Mouse (Mus musculus) cortical plate, adult 2 months (tissue): ENCODE measurements around the gene Padi4. TPM values are rescaled to one million over a fixed set of nuclear protein-coding genes. Genes with fewer than 3 reads are reported as not detected.

Experiments
- H3K27ac ChIP-seq: fragments of 200-500 bp; 2 replicates; pipeline ENCODE4 v1.5.1; 2012; ENCODE audit warnings: low read length, control low read depth, inconsistent platforms; ENCODE audit not compliant: insufficient read depth
- H3K4me1 ChIP-seq: fragments of 200-500 bp; 2 replicates; pipeline ENCODE4 v1.6.1; 2011; ENCODE audit warnings: low read length; ENCODE audit not compliant: control insufficient read depth, insufficient read depth
- H3K4me3 ChIP-seq: fragments of 200-500 bp; 2 replicates; pipeline ENCODE4 v1.5.1; 2011; ENCODE audit warnings: mild to moderate bottlenecking, low read length, control low read depth; ENCODE audit not compliant: insufficient read depth
- CTCF ChIP-seq: fragments of 200-500 bp; IDR thresholded peaks from 2 replicates; pipeline ENCODE4 v1.5.1; 2011; ENCODE audit warnings: mild to moderate bottlenecking, control low read depth, low read length; ENCODE audit not compliant: insufficient read depth; ENCODE audit errors: extremely low read depth
- POLR2A ChIP-seq: fragments of 200-500 bp; IDR thresholded peaks from 2 replicates; pipeline ENCODE4 v1.6.1; 2011; ENCODE audit warnings: mild to moderate bottlenecking, low read length, control low read depth; ENCODE audit not compliant: insufficient read depth; ENCODE audit errors: extremely low read depth
- polyA plus RNA-seq: library from polyadenylated mRNA; depleted of rRNA; stranded (reverse); fragments of >200 nt; gene quantifications from 2 replicates; pipeline ENCODE4 v1.2.3, GENCODE M21; 2012; rRNA removed

Gene Padi4
- 0.11 and 0.31 TPM in 2 replicates for polyA plus RNA-seq

GRCm38 (mm10) chr4:140774025-140774800 lies at the start of gene Padi4:
Gene Padi4 (minus strand): TSS chr4:140774236.
- Histone ChIP-seq H3K4me1 (no peaks in the 10 kb centered on the region), H3K27ac (no peak within 1 kb of the TSS), H3K4me3 (no peak within 1 kb of the TSS)
- TF ChIP-seq POLR2A = no peak
- TF ChIP-seq CTCF = no peak

DNA sequence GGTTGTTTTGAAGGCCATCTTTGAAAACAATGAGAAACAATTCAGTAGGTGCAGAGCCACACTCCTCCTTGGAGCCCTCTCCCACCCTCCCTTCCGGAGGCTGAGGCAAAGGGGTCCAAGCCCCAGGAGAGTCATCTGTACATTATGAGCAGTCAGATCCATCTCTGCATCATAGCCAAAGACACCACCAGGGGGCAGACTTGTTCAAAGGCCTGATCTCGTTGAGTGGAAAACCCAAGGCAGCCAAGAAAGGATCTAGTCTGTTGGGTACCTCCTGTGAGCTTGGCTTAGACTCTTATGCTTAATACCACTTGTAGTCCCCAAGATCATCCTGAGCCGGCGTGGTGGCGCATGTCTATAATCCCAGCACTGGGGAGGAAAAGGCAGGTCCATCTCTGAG lies 48.0 kb upstream of the Padi4 start:
- TF ChIP-seq POLR2A (no peak), CTCF (peak; percentile 58)
- Histone ChIP-seq H3K27ac (no peak overlapping the region), H3K4me3 (no peak overlapping the region), H3K4me1 (no peaks in the 10 kb centered on the region)

DNA sequence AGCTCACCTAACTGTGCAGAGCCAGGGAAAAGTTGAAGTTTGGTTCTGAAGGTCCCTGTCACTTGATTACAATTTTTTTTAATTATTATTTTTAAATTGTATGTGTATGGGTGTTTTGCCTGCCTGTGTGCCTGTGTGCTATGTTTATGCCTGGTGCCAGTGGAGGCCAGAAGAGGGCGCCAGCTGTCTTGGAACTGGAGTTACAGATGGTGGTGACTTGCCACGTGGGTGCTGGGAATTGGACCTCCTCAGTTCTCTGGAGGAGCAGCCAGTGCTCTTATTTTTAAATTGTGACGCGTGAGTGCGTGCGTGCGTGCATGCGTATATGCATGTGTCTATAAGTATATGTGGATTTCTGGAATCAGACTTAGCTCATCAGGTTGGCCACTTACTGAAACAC lies 43.4 kb upstream of the Padi4 start:
- no peak overlapping the region for H3K27ac ChIP-seq
- no peak overlapping the region for H3K4me3 ChIP-seq
- no peak for TF ChIP-seq CTCF
- TF ChIP-seq POLR2A = no peak
- H3K4me1 ChIP-seq = no peaks in the 10 kb centered on the region

- H3K4me1 ChIP-seq = no peaks in the 10 kb centered on the region
- no peak overlapping the region for H3K4me3 ChIP-seq
- TF ChIP-seq CTCF = no peak
- H3K27ac ChIP-seq = no peak overlapping the region
Observed at GRCm38 (mm10) chr4:140815996-140816917, 42.2 kb upstream of the Padi4 start.

- H3K4me3 ChIP-seq = no peak overlapping the region
- no peaks in the 10 kb centered on the region for H3K4me1 ChIP-seq
- no peak overlapping the region for H3K27ac ChIP-seq
- TF ChIP-seq POLR2A = no peak
- TF ChIP-seq CTCF = no peak
Observed at GRCm38 (mm10) chr4:140815496-140815895, 41.5 kb upstream of the Padi4 start.

GRCm38 (mm10) chr4:140814241-140815225 lies 40.5 kb upstream of the Padi4 start:
- TF ChIP-seq CTCF (0 out of 2 replicates have a peak, but pooled peaks have one; percentile 38), POLR2A (no peak)
- no peaks in the 10 kb centered on the region for H3K4me1 ChIP-seq
- no peak overlapping the region; the same call in 1 of the 2 replicates for H3K4me3 ChIP-seq
- H3K27ac ChIP-seq = no peak overlapping the region

GRCm38 (mm10) chr4:140813358-140814185 lies 39.5 kb upstream of the Padi4 start:
- TF ChIP-seq CTCF (no peak), POLR2A (no peak)
- H3K4me1 ChIP-seq = no peaks in the 10 kb centered on the region
- H3K27ac ChIP-seq = no peak overlapping the region
- H3K4me3 ChIP-seq = no peak overlapping the region

GRCm38 (mm10) chr4:140812609-140813008 lies 38.6 kb upstream of the Padi4 start:
- Histone ChIP-seq H3K4me1 (no peaks in the 10 kb centered on the region), H3K4me3 (no peak overlapping the region), H3K27ac (no peak overlapping the region)
- no peak for TF ChIP-seq CTCF
- no peak for TF ChIP-seq POLR2A

DNA sequence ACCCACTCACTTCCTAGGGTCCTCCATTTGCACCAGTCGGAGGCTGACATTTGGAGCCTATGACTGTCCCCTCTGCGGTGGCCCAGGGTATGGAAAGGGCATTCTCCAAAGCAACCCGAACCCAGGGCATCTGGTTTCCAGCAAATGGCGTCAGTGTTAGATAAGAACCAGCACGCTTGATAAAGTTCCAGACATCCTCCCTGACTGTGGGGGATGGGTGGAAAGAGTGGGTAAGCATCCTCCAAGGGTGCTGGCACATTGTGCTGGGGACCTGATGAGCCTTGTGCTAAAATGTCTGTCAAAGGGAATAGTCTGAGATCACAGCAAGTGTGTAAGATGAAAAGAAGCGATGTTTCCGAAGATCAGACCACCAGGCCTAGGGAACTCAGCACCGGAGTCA lies 38.2 kb upstream of the Padi4 start:
- Histone ChIP-seq H3K27ac (no peak overlapping the region), H3K4me3 (no peak overlapping the region), H3K4me1 (no peaks in the 10 kb centered on the region)
- no peak for TF ChIP-seq POLR2A
- no peak for TF ChIP-seq CTCF
